Mouse (Mus musculus) embryo, embryonic 10.5 days (tissue): ENCODE measurements around the gene Nfat5.

Source experiments
- DNase-seq: peaks from one replicate; pipeline ENCODE4 v3.0.0-alpha.2; 2015; ENCODE audit warnings: low spot score

Nfat5 gene

GRCm38 (mm10) chr8:107292928-107293601 is at the start of gene Nfat5:
Gene Nfat5, plus strand, starts transcription at chr8:107293470.
- peak; percentile 96 for DNase-seq

- no peak for DNase-seq
Measured at GRCm38 (mm10) chr8:107244218-107244617, 49.1 kb upstream of the Nfat5 start.

DNA sequence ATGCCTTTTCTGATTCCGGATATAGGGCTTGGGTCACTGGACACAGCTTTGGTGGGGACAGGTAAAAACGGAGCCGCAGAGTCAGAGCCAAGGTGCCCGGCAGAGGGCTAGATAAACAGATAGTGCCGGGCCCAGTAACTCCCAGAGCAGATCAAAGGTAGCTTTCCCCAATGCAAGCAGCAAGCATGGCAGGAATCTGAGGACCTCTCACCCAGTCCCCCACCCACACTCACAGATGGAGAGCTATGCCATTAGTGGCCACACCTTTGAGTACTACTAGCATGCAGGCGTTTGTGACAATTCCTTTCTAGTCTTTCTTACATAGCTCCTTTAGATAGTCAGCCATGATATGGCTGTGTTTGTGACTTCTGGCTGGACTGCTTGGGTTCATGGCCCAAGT is 44.8 kb upstream of the Nfat5 start:
- no peak for DNase-seq

DNA sequence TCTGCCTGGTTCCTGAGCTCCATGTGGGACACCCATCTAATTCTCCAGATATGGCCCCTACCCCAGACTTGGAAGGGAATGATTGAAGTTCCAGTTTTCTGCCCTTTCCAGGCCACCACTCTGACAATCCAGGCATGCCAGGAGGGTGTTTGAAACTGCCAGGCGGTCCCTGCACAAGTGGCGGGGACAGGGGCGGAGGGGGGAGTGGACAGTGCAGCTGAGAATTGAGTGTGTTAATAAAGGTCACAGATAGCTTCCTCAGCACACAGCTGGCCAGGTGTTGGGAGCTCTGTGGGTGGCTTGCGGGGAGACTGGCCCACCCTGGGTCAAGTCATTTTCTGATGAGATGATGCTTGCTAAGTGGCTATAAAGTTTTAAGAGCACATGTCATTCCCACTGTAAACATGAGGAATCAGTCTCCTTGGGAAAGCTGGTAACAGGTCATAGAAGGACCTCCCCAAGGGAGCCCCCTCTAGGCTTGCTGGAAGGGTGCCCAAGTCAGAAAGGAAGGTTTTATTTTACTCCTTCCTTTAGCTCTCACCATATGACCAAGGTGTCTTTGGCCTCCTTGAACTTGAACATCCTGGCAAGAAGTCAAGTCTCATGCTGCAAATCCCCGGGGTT is 41.7 kb upstream of the Nfat5 start:
- no peak for DNase-seq

DNA sequence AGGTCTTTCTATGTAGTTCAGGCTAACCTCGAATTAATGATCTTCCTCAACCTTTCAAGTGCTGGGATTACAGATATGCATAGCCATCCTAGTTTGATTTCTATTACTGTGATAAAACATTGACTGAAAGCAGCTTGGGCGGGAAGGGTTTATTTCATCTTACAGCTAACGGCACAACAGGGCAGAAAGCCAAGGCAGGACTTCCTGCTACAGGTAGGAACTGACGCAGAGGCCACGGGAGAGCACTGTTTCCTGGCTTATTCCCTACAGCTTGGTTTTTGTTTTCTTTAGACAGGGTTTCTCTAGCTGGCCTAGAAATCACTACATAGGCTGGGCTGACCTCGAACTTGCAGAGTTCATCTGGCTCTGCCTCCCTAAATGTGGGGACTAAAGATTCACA is 40.1 kb upstream of the Nfat5 start:
- DNase-seq, result no peak

DNA sequence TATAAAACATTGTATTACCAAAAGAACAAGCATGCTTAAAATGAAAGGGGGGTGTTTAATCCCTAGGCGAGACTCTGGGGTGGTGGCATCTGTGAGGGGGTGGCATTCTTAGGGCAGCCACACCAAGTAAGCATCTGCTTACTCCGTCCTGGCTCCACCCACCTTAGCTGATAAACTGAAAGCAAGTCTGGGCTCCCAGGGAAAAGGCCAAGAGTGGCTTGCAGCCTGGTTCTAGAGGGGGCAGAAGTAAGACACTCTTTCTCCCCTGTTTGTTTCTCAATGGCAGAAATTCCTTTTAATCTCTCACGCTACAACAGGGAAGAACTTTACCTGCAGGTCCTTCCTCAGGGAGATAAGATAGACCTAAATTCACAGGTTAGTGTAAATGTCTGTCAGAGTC is 38.9 kb upstream of the Nfat5 start:
- DNase-seq, result no peak

DNA sequence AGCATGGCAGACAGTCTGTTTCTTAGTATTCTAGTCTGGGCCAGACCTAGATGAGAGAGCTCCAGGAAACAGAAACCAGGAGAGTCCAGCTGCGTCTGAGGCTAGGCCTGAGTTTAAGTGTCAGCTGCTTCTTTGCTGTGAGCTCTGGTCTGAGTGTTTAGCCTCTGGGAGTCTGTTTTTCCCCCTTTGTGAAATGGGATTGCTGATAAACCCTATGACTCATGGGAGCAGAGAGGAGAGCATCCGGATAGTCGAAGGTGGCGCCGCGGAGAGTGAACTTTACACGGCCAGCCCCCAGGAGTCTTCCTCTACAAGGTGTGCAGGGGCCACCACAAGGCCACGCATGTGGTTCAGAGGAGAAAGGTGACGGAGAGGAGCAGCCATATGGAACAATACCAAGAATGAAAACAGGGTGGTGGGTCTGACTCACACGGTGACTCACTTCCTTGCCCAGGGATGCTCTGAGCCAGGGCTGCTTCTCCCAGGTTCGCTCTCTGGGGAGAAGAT is 38.3 kb upstream of the Nfat5 start:
- DNase-seq, result no peak

DNA sequence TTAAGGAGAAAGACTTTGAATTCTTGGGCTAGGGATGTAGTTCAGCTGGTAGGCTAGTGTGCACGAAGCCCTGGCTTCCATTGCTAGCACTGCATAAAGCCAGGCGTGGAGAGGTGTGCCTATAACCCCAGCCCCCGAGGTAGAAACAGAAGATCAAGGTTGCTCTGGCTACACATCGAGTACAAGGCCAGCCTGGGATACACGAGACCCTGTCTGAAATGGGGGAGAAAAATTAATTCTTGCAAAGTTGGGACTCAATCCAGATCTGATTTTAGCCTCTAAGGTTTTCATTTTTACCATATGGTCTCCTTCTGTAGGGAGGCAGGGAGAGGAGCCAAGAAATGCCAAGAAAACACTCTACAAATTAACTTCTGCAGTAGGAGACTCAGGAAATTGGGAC is 36.0 kb upstream of the Nfat5 start:
- DNase-seq, result no peak

GRCm38 (mm10) chr8:107260120-107260519 is 33.1 kb upstream of the Nfat5 start:
- no peak for DNase-seq

DNA sequence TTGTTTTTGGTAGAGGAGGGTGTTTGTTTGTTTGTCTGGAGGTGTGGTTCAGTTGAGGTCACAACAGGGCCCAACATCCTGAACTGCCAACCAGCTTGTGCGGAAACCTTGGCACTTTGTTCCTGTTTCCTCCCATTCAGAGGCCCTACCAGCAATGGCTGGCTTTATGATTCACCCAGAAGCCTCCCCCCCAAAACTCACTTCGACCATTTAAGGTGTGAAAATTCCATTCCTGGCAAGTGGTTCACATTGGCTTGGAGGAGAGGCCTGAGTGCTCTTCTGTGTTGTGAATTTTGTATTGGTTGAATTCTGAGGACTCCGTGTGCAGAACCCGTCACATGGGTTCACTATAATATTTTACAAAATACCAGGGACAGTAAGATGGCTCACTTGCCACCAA is 32.1 kb upstream of the Nfat5 start:
- no peak for DNase-seq

DNA sequence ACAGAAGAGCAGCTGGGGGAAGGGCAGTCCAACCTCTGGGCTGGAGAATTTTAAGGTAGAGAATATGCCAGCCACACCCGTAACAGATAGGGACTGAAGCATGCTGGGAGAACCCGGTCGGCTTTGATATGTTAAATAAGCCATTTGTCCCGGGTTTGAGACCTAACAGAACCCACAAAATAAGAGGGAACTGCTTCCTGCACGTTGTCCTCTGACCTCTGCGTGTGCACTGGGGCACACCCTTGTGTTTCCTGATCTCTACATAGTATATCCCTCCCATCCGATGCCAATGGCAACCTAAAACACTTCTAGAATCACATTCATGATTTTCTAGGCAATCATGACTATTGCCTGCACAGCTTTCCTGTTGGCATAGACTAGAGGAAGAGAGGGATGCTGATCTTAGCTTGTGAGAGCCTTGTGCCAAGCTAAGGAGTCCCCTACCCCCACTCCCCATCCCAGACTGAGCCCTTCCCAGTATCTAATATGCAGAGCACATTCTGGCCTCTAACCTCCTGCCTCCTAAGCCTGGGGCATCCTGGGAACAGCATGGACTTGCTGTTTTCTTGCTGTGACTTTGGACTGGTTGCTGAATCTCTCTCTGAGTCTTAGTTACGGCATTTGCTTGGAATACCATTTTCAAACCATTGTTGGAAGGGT is 31.1 kb upstream of the Nfat5 start:
- DNase-seq, result no peak

DNA sequence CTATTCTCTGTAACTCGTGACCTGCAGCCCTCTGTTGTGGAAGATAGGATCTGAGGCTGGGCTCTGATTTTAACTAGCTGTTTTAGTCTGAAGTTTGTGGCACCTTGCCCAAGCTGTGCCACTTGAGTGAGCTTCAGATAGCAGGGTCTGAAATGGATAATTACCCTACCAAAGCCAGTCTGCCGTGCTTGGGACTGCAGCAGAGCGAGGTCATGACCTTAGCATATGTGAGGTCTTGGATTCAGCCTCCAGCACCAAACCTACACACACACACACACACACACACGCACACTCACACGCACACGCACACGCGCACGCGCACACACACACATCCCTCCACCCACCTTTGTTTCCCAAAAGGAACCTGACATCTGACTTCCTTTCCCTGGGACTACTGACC is 27.5 kb upstream of the Nfat5 start:
- peak; percentile 50 for DNase-seq

GRCm38 (mm10) chr8:107268501-107268900 is 24.8 kb upstream of the Nfat5 start:
- no peak for DNase-seq

GRCm38 (mm10) chr8:107269191-107269590 is 24.1 kb upstream of the Nfat5 start:
- DNase-seq, result no peak

- DNase-seq, result no peak
Measured at GRCm38 (mm10) chr8:107269617-107270139, 23.6 kb upstream of the Nfat5 start.

DNA sequence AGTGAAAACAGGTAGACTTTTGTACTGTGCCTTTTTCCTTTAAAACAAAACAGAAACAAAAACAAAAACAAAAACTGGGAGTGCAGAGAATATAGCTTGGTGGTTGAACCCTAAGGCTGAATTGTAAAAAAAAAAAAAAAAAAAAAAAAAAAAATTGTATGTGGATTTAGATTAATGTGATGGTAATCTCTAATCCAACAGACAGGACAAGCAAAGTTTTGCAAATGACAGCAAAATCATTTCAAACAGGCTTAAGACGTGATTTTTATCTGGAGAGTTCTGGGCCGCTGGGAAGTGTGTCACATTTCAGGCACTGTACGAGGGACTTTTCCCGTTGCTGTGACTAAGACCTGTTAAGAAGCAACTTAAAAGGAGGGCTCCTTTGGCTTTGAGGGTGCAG is 23.0 kb upstream of the Nfat5 start:
- DNase-seq, result no peak

GRCm38 (mm10) chr8:107270751-107271150 is 22.5 kb upstream of the Nfat5 start:
- no peak for DNase-seq

DNA sequence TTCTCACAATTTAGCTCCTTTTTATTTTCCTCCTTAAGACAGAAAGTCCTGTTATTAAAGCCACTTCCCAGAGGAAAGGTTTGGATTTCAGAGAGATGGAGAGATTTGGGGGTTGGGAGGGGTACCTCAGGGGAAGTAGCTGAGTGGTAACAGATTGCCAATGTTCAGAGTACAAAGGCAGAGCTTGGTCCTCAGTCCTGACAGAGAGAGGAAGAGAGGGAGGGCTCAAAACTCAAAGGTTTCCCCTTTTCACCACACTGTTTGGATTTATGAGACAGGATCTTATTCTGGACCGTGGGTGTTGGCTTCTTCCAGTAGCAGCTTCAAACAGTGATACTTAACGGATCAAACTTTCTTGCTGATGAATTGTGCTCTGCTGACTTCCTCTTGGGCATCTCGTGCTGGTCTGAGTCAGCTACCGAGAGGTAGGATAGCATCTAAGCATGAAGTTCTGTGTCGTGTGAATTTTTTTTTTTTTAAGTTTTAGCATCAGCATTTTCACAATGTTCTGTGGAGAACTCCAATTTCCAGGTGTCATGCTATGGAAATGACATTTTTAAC is 15.9 kb upstream of the Nfat5 start:
- peak; percentile 16 for DNase-seq

DNA sequence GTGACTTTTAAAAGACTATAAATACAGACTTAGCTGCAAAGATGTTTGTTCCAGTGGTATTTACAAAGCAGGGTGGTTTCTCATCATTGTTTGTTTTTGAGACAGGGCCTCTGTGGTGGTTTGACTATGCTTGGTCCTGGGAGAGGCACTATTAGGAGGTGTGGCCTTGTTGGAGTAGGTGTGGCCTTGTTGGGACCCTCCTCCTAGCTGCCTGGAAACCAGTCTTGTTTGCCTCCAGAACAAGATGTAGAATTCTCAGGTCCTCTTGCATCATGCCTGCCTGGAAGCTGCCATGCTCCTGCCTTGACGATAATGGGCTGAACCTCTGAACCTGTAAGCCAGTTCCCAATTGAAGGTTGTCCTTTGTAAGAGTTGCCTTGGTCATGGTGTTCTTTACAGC is 14.7 kb upstream of the Nfat5 start:
- no peak for DNase-seq

GRCm38 (mm10) chr8:107286686-107287085 is 6.6 kb upstream of the Nfat5 start:
- no peak for DNase-seq

- no peak for DNase-seq
Measured at GRCm38 (mm10) chr8:107287522-107287921, 5.7 kb upstream of the Nfat5 start.

DNA sequence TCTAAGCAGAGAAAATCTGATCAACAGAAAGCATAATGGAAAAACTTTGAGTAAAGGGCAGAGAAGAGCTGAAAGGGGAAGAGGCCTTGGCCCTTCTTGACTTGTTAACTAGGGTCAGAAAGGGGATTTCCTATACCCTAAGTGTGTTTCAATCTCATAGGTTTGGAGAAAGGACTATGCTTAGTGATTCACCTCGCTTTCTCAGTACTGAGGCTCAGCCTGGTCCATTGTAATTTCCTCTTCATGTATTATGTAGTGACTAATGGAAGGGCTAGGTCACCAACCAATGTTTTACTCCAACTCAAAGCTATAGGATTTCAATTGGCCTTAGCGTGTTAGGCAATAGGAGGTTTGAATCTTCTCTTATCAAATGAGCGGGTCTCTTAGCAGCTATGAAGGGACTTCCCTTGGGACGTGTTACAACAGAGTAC is 2.1 kb upstream of the Nfat5 start:
- DNase-seq, result no peak
